Mouse (Mus musculus) megakaryocyte-erythroid progenitor cell, adult 5-6 weeks (primary cell): ENCODE data around the gene Traip. TPM values are rescaled to one million over a fixed set of nuclear protein-coding genes. Genes with fewer than 3 reads are reported as not detected.

Experiments
- ATAC-seq: replicated peaks from 2 replicates; pipeline ENCODE4 v1.8.0; 2016; ENCODE audit warnings: mild to moderate bottlenecking, inconsistent platforms; ENCODE audit not compliant: severe bottlenecking, poor library complexity, low FRiP score, low TSS enrichment
- total RNA-seq, 2 experiments: library from RNA; stranded (forward) in 1 of 2; stranded (reverse) in 1 of 2; fragments of 200-1000, 215-1000 nt in 1 of 2; fragments of >200 nt in 1 of 2; fragmentation: Nextera tagmentation in 1 of 2; gene quantifications; 2 replicates each; pipeline ENCODE4 v1.2.3; 2014 to 2017

Traip gene
- total RNA-seq, 2 experiments from 2014 or later = 17.2 to 22.4 TPM

GRCm38 (mm10) chr9:107928169-107928568 lies 21.8 kb upstream of the Traip start, which contains the start of gene Actl11:
Gene Actl11, plus strand, starts transcription at chr9:107928469.
- ATAC-seq = no peak

- no peak for ATAC-seq
Observed at GRCm38 (mm10) chr9:107932221-107932620, 17.7 kb upstream of the Traip start.

- no peak for ATAC-seq
Observed at GRCm38 (mm10) chr9:107934146-107934545, 15.8 kb upstream of the Traip start.

- ATAC-seq = no peak
Observed at GRCm38 (mm10) chr9:107935374-107935773, 14.6 kb upstream of the Traip start, which contains the start of gene Camkv. Gene Camkv, plus strand, starts transcription at chr9:107935674.

- peak; percentile 56 for ATAC-seq
Observed at GRCm38 (mm10) chr9:107935790-107936214, 14.1 kb upstream of the Traip start.

GRCm38 (mm10) chr9:107936215-107936822 lies 13.6 kb upstream of the Traip start:
- no peak for ATAC-seq

- no peak for ATAC-seq
Observed at GRCm38 (mm10) chr9:107936831-107937230, 13.1 kb upstream of the Traip start.

GRCm38 (mm10) chr9:107947241-107948194 lies 2.4 kb upstream of the Traip start:
- peak; percentile 60 for ATAC-seq

- no peak for ATAC-seq
Observed at GRCm38 (mm10) chr9:107949184-107949921, 583 bp upstream of the Traip start.

GRCm38 (mm10) chr9:107950460-107951355 lies 772 bp downstream of the Traip start:
- ATAC-seq = peak; percentile 83

GRCm38 (mm10) chr9:107955613-107956289 lies 5.8 kb downstream of the Traip start:
- ATAC-seq = no peak

- ATAC-seq = no peak
Observed at GRCm38 (mm10) chr9:107957141-107957540, 7.2 kb downstream of the Traip start.

- ATAC-seq = no peak
Observed at GRCm38 (mm10) chr9:107959896-107960295, 10.0 kb downstream of the Traip start.

- ATAC-seq = no peak
Observed at GRCm38 (mm10) chr9:107960928-107961327, 11.0 kb downstream of the Traip start.

- no peak for ATAC-seq
Observed at GRCm38 (mm10) chr9:107961351-107961762, 11.4 kb downstream of the Traip start.

- no peak for ATAC-seq
Observed at GRCm38 (mm10) chr9:107961881-107962280, 11.9 kb downstream of the Traip start.

GRCm38 (mm10) chr9:107962916-107963315 lies 13.0 kb downstream of the Traip start:
- ATAC-seq = no peak

- ATAC-seq = peak; percentile 48; the same call in 1 of the 2 replicates
Observed at GRCm38 (mm10) chr9:107963700-107964099, 13.8 kb downstream of the Traip start.
